Mouse (Mus musculus) midbrain, embryonic 14.5 days (tissue): ENCODE data around the gene Noc2l. TPM values are rescaled to one million over a fixed set of nuclear protein-coding genes. Genes with fewer than 3 reads are reported as not detected.
A peak's percentile ranks its signal among the peaks of the same experiment; 100 is the strongest.

Experiments used
- ATAC-seq: fragments of 200-750 bp; cut with Nextera tagmentation; 2 replicates; pipeline ENCODE4 v1.8.0; 2017; ENCODE audit warnings: moderate number of reproducible peaks, moderate library complexity; ENCODE audit not compliant: low FRiP score, low TSS enrichment
- DNase-seq: peaks from one replicate; pipeline ENCODE4 v3.0.0-alpha.2; 2015
- H3K27ac ChIP-seq: fragments of 300-500 bp; sonication (generic); replicated peaks from 2 replicates; pipeline ENCODE4 v1.5.1; 2014; ENCODE audit warnings: mild to moderate bottlenecking, low read depth, low read length, moderate library complexity
- H3K27me3 ChIP-seq: fragments of 300-500 bp; sonication (generic); 2 replicates; pipeline ENCODE4 v1.6.1; 2014; ENCODE audit warnings: low read length, control low read depth, mixed read lengths; ENCODE audit not compliant: control insufficient read depth, insufficient read depth
- H3K36me3 ChIP-seq: fragments of 300-500 bp; sonication (generic); 2 replicates; pipeline ENCODE4 v1.6.1; 2014; ENCODE audit warnings: low read length, control low read depth; ENCODE audit not compliant: control insufficient read depth, insufficient read depth
- H3K4me1 ChIP-seq: fragments of 300-500 bp; sonication (generic); 2 replicates; pipeline ENCODE4 v1.6.1; 2014; ENCODE audit warnings: mild to moderate bottlenecking, antibody characterized with exemption, low read length, control low read depth; ENCODE audit not compliant: control insufficient read depth, insufficient read depth
- H3K4me2 ChIP-seq: fragments of 300-500 bp; sonication (generic); 2 replicates; pipeline ENCODE4 v1.6.1; 2014; ENCODE audit warnings: mild to moderate bottlenecking, low read length, moderate library complexity
- H3K4me3 ChIP-seq: fragments of 300-500 bp; sonication (generic); replicated peaks from 2 replicates; pipeline ENCODE4 v1.5.1; 2014; ENCODE audit warnings: low read depth, low read length
- H3K9ac ChIP-seq: fragments of 300-500 bp; sonication (generic); replicated peaks from 2 replicates; pipeline ENCODE4 v1.6.1; 2014; ENCODE audit warnings: mild to moderate bottlenecking, low read length, moderate library complexity
- H3K9me3 ChIP-seq: fragments of 300-500 bp; sonication (generic); 2 replicates; pipeline ENCODE4 v1.6.1; 2016; ENCODE audit warnings: low read length, control low read depth, mixed read lengths; ENCODE audit not compliant: control insufficient read depth
- WGBS: fragments of 180-500 bp; shearing (Covaris S2); extraction: QIAGEN DNeasy Blood & Tissue Kit; methylation state at CpG from one replicate; pipeline ENCODE4 v1.1.7; 2014; 5-methylcytosine and 5-hydroxymethylcytosine counted together
- polyA plus RNA-seq: library from polyadenylated mRNA; unstranded; fragments of >200 nt; fragmentation: Nextera tagmentation; extraction: Ambion mirVana; gene quantifications from 2 replicates; pipeline ENCODE4 v1.2.1, GENCODE M21; 2014

Gene Noc2l
- polyA plus RNA-seq, 1 experiment from 2014 or later: 54.1 TPM

- Histone ChIP-seq H3K27ac (no peak overlapping the region), H3K4me1 (no peaks in the 10 kb centered on the region), H3K4me2 (no peak overlapping the region), H3K4me3 (no peak overlapping the region), H3K9me3 (no peaks in the 10 kb centered on the region), H3K36me3 (peaks cover 42% of the 10 kb centered on the region), H3K9ac (no peak overlapping the region), H3K27me3 (no peaks in the 10 kb centered on the region)
- ATAC-seq (no peak), DNase-seq (peak; percentile 21)
- 32% methylated on average over 18 of the region's 18 CpGs for WGBS
Observed at GRCm38 (mm10) chr4:156227752-156228392, 7.9 kb upstream of the Noc2l start.

DNA sequence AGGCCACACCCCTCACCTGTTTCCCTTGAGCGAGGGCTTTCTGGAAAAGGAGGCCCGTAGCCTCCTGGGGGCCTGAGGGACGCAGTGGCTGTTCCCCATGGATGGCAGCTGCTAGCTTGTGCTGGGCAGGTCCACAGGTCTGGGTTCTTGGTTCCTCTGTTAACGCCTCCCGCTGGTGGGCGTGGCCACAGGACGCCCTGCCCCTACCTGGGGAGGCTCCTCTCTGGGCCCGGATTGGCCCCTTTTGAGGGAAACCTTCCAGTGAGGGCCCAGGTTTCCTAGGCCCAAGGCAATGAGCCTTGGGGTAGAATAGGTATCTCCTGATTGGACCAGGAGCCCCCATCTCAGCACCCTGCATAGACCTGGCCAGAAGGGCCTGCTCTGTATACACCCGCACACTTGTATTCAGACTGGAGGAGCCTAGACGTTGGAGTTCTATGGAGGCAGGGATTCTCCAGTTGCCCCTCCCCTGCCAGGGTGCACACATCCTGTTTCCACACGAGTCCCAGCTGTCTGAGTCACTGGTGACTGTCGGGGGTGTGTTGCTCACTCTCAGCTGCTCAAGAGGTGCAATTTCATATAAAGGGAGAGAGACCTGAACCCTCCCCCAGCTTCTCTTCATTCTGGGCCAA is 7.3 kb upstream of the Noc2l start:
- WGBS: 28% methylated on average over 12 of the region's 12 CpGs
- Histone ChIP-seq H3K27me3 (no peaks in the 10 kb centered on the region), H3K4me1 (peaks cover 5% of the 10 kb centered on the region), H3K9ac (no peak overlapping the region), H3K4me3 (no peak overlapping the region), H3K4me2 (no peak overlapping the region), H3K36me3 (peaks cover 46% of the 10 kb centered on the region), H3K9me3 (no peaks in the 10 kb centered on the region), H3K27ac (no peak overlapping the region)
- no peak for ATAC-seq
- DNase-seq: no peak

DNA sequence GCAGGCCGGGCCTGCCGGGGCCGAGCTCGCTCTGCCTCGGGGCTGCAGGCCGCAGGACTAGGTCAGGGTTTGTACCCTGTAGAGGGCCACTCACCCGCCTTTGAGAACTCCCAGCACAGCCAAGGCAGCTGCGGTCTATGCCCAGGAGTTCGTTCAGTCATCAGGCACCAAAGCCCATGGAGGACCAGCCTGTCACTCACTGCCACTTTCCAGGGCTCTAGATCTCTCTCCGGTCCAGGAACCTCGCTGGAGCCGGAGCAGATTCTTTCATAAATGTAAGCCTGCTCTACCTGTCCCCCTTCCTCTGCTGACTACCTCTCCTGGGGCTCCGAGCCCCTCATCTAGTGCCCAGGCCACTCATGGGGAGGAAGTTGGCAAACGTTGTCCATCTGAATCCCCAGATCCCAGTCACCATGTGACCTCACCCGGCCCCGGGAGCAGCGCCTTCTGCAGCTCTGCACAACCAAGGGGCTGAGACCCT is 1.7 kb upstream of the Noc2l start:
- ATAC-seq (no peak; the same call in 1 of the 2 replicates), DNase-seq (peak; percentile 43)
- Histone ChIP-seq H3K36me3 (peaks cover 62% of the 10 kb centered on the region), H3K9ac (peak overlapping the region; percentile 73), H3K9me3 (no peaks in the 10 kb centered on the region), H3K4me3 (peak overlapping the region; percentile 89), H3K27ac (peak overlapping the region; percentile 89), H3K4me2 (peak overlapping the region; percentile 89), H3K4me1 (peaks cover 13% of the 10 kb centered on the region), H3K27me3 (no peaks in the 10 kb centered on the region)
- WGBS: 3% methylated on average over 17 of the region's 17 CpGs

DNA sequence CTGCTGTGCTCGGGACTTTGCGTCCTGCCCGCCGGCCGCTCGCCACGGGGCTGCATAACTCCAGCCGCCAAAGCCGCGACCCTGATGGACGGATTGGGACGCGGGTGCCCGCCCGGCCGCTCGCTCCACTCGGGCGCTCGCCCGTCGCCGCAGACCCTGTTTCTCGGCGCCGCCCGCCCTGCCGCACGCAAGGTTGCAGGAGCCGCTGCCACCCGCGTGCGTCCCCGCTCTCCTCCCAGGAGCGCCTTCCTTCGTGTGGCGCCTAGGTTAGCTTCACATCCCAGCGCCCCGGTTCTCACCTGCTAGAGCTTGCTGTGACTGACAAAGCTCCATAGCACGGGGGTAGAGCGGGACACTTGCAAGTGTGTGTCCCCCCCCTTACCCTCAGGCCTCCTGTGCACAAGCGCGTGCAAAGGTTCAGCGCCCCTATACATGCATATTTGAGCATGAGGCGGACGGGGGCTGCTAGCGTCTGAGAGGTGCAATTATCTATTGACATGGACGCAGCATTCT is 1.1 kb upstream of the Noc2l start, which contains the start of gene Plekhn1:
Plekhn1 (minus strand) TSS at position 157 of the 513 bp plus-strand sequence.
- Histone ChIP-seq H3K36me3 (peaks cover 62% of the 10 kb centered on the region), H3K9ac (peak within 1 kb of the TSS; percentile 73), H3K4me2 (peak within 1 kb of the TSS; percentile 89), H3K4me1 (peaks cover 13% of the 10 kb centered on the region), H3K27me3 (no peaks in the 10 kb centered on the region), H3K9me3 (no peaks in the 10 kb centered on the region), H3K4me3 (peak within 1 kb of the TSS; percentile 89), H3K27ac (peak within 1 kb of the TSS; percentile 89)
- peak; percentile 55 for ATAC-seq
- WGBS: under 1% methylated on average over 40 of the region's 48 CpGs
- peak; percentile 89 for DNase-seq

GRCm38 (mm10) chr4:156235360-156235770 is 445 bp upstream of the Noc2l start:
- H3K9ac ChIP-seq: peak overlapping the region; percentile 73
- H3K27ac ChIP-seq: peak overlapping the region; percentile 87
- peaks cover 62% of the 10 kb centered on the region for H3K36me3 ChIP-seq
- peak overlapping the region; percentile 89 for H3K4me3 ChIP-seq
- H3K4me2 ChIP-seq: peak overlapping the region; percentile 89
- no peaks in the 10 kb centered on the region for H3K9me3 ChIP-seq
- peak; percentile 28 for ATAC-seq
- DNase-seq: peak; percentile 83
- 1% methylated on average over 15 of the region's 15 CpGs for WGBS
- peaks cover 13% of the 10 kb centered on the region for H3K4me1 ChIP-seq
- no peaks in the 10 kb centered on the region for H3K27me3 ChIP-seq

GRCm38 (mm10) chr4:156236651-156237447 is 1.0 kb downstream of the Noc2l start:
- H3K4me1 ChIP-seq: peaks cover 13% of the 10 kb centered on the region
- H3K27me3 ChIP-seq: no peaks in the 10 kb centered on the region
- DNase-seq (peak; percentile 8), ATAC-seq (no peak)
- peak overlapping the region; percentile 89 for H3K4me2 ChIP-seq
- H3K9ac ChIP-seq: peak overlapping the region; percentile 73; the same call in 1 of the 2 replicates
- 25% methylated on average over 55 of the region's 60 CpGs for WGBS
- H3K27ac ChIP-seq: peak overlapping the region; percentile 87; the same call in 1 of the 2 replicates
- no peaks in the 10 kb centered on the region for H3K9me3 ChIP-seq
- peaks cover 62% of the 10 kb centered on the region for H3K36me3 ChIP-seq
- peak overlapping the region; percentile 89 for H3K4me3 ChIP-seq

DNA sequence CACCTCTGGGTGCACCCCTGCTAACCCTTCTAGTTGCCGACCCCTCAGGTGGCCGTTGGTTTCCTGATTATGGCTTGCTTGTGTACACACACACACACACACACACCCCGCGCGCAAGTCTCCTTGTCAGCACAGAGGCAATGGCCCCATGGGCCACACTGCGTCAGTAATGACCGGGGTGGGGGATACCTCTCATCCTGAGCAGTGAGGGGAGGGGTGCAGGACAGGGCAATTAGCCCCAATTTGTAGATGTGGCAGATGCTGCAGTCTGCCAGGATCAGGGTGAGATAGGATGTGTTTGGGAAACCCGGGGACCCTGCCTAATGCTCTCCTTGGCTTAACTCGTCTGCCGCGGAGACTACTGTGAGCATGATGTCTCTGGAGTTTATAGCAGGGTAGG is 13.8 kb downstream of the Noc2l start:
- Histone ChIP-seq H3K9ac (no peak overlapping the region), H3K4me1 (peaks cover 31% of the 10 kb centered on the region), H3K27ac (peak overlapping the region; percentile 82), H3K9me3 (no peaks in the 10 kb centered on the region), H3K4me3 (no peak overlapping the region), H3K36me3 (peaks cover 50% of the 10 kb centered on the region), H3K27me3 (peaks cover under 1% of the 10 kb centered on the region; the same call in 1 of the 2 replicates), H3K4me2 (no peak overlapping the region)
- peak; percentile 3 for DNase-seq
- 54% methylated on average over 11 of the region's 11 CpGs for WGBS
- peak; percentile 13; the same call in 1 of the 2 replicates for ATAC-seq

GRCm38 (mm10) chr4:156251081-156251480 is 15.3 kb downstream of the Noc2l start:
- WGBS: 42% methylated on average over 8 of the region's 8 CpGs
- H3K36me3 ChIP-seq: peaks cover 36% of the 10 kb centered on the region
- peak; percentile 58 for DNase-seq
- ATAC-seq: peak; percentile 44; the same call in 1 of the 2 replicates
- H3K4me2 ChIP-seq: no peak overlapping the region
- H3K9ac ChIP-seq: no peak overlapping the region; the same call in 1 of the 2 replicates
- H3K27me3 ChIP-seq: peaks cover 10% of the 10 kb centered on the region; the same call in 1 of the 2 replicates
- H3K9me3 ChIP-seq: no peaks in the 10 kb centered on the region
- no peak overlapping the region for H3K4me3 ChIP-seq
- peak overlapping the region; percentile 82 for H3K27ac ChIP-seq
- peaks cover 40% of the 10 kb centered on the region for H3K4me1 ChIP-seq
